In the genomic region with DNA sequence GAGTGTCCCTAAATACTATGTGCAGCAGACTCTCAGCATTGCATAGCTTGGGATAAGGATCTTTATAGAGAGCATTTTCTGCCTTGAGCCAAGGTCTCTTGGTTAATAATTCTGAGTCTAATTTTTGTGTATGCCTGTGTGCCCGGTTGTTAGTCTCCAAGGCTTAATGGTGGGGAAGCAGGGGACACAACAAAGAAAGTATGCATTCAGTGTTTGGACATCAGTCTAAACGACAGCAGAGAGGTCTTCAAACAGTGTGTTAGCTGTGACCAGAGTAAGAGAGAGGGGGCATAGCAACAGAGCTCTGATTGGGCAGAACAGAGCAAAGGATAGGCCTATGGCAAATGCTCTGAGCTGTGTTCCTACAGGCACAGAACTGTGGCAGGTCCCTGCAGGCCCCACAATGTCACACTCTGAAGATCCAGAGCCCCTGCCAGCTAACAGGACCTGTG, we compare ENCODE assay signal across 10 mouse cellular contexts.
DNase-seq lines count a peak whose midpoint lies in the region; ATAC-seq lines count a peak whose summit lies in the region.
"Had no signal": no experiment of that assay in that cellular context is flagged by ENCODE, and none has a peak within 500 bp of the region (broad histone marks: within the 10 kb centered on the region; RNA-seq: fewer than 3 reads in every experiment).

No protein-coding gene starts in this region.

- no peak overlapping the region for H3K4me3 ChIP-seq in heart, embryonic 15.5 days
- no peak overlapping the region for H3K4me3 ChIP-seq in embryonic facial prominence, embryonic 12.5 days
- H3K4me3 ChIP-seq in hindbrain, embryonic 16.5 days (ENCODE audit: low read length): no peak overlapping the region
- no peak overlapping the region for H3K4me3 ChIP-seq in midbrain, embryonic 13.5 days (replicated peaks)
- H3K4me3 ChIP-seq: intestine, embryonic 15.5 days; megakaryocyte, embryonic 14.5 days had no signal

- no peaks in the 10 kb centered on the region for H3K36me3 ChIP-seq in heart, embryonic 15.5 days
- H3K36me3 ChIP-seq in embryonic facial prominence, embryonic 12.5 days: no peaks in the 10 kb centered on the region
- H3K36me3 ChIP-seq in hindbrain, embryonic 16.5 days (ENCODE audit: control insufficient read depth, insufficient read depth, low read length): no peaks in the 10 kb centered on the region
- H3K36me3 ChIP-seq in midbrain, embryonic 13.5 days: no peaks in the 10 kb centered on the region
- H3K36me3 ChIP-seq: intestine, embryonic 15.5 days had no signal

- 55% methylated on average over 2 of the region's 2 CpGs for WGBS in heart, embryonic 15.5 days
- 41% methylated on average over 2 of the region's 2 CpGs for WGBS in embryonic facial prominence, embryonic 12.5 days
- 31% methylated on average over 2 of the region's 2 CpGs for WGBS in hindbrain, embryonic 16.5 days
- 45% methylated on average over 2 of the region's 2 CpGs for WGBS in midbrain, embryonic 13.5 days

- no peak overlapping the region for H3K9ac ChIP-seq in heart, embryonic 15.5 days
- no peak overlapping the region for H3K9ac ChIP-seq in embryonic facial prominence, embryonic 12.5 days
- H3K9ac ChIP-seq in hindbrain, embryonic 16.5 days (ENCODE audit: low read depth, low read length): no peak overlapping the region
- no peak overlapping the region for H3K9ac ChIP-seq in midbrain, embryonic 13.5 days (replicated peaks)
- H3K9ac ChIP-seq: intestine, embryonic 15.5 days had no signal

- peak; percentile 67 for ATAC-seq in heart, embryonic 15.5 days (replicated peaks; ENCODE audit: insufficient number of reproducible peaks, insufficient read depth, low FRiP score, low read depth)
- ATAC-seq in embryonic facial prominence, embryonic 12.5 days (ENCODE audit: insufficient number of reproducible peaks, insufficient read depth, low FRiP score, low TSS enrichment): peak; percentile 79; the same call in 1 of the 2 replicates
- peak; percentile 99 for ATAC-seq in hindbrain, embryonic 16.5 days
- peak; percentile 94 for ATAC-seq in midbrain, embryonic 13.5 days
- ATAC-seq: intestine, embryonic 15.5 days had no signal

- H3K27me3 ChIP-seq in heart, embryonic 15.5 days: no peaks in the 10 kb centered on the region
- H3K27me3 ChIP-seq in embryonic facial prominence, embryonic 12.5 days: no peaks in the 10 kb centered on the region
- H3K27me3 ChIP-seq in hindbrain, embryonic 16.5 days (replicated peaks; ENCODE audit: control insufficient read depth, insufficient read depth, low read length): no peaks in the 10 kb centered on the region
- no peaks in the 10 kb centered on the region for H3K27me3 ChIP-seq in midbrain, embryonic 13.5 days
- H3K27me3 ChIP-seq: intestine, embryonic 15.5 days; megakaryocyte, embryonic 14.5 days had no signal

- no peak overlapping the region for H3K4me2 ChIP-seq in heart, embryonic 15.5 days
- H3K4me2 ChIP-seq in embryonic facial prominence, embryonic 12.5 days (replicated peaks): no peak overlapping the region
- no peak overlapping the region for H3K4me2 ChIP-seq in hindbrain, embryonic 16.5 days (ENCODE audit: low read length)
- no peak overlapping the region for H3K4me2 ChIP-seq in midbrain, embryonic 13.5 days (replicated peaks)
- H3K4me2 ChIP-seq: intestine, embryonic 15.5 days had no signal

- no peak for DNase-seq in heart, adult 8-10 months (ENCODE audit: low spot score)
- no peak for DNase-seq in cerebellum, adult 11-12 months
- no peak for DNase-seq in B cell, adult 2 months
- DNase-seq in spleen, postnatal 36 days (ENCODE audit: low spot score in 2 of 2): no peak

- peaks cover 3% of the 10 kb centered on the region; the same call in 1 of the 2 replicates for H3K4me1 ChIP-seq in heart, embryonic 15.5 days (replicated peaks)
- peaks cover 6% of the 10 kb centered on the region; the same call in 1 of the 2 replicates for H3K4me1 ChIP-seq in embryonic facial prominence, embryonic 12.5 days
- no peaks in the 10 kb centered on the region for H3K4me1 ChIP-seq in hindbrain, embryonic 16.5 days (ENCODE audit: control insufficient read depth, insufficient read depth, low read depth, low read length)
- H3K4me1 ChIP-seq in midbrain, embryonic 13.5 days (replicated peaks): 0 out of 2 replicates have a peak, but pooled peaks cover 7% of the 10 kb centered on the region
- H3K4me1 ChIP-seq: intestine, embryonic 15.5 days; megakaryocyte, embryonic 14.5 days had no signal

- no peak overlapping the region for H3K27ac ChIP-seq in heart, embryonic 15.5 days
- H3K27ac ChIP-seq in embryonic facial prominence, embryonic 12.5 days: 0 out of 2 replicates have a peak overlapping the region, but pooled peaks have one; percentile 60
- peak overlapping the region; percentile 42 for H3K27ac ChIP-seq in hindbrain, embryonic 16.5 days (ENCODE audit: low read depth, low read length)
- H3K27ac ChIP-seq in midbrain, embryonic 13.5 days: no peak overlapping the region
- H3K27ac ChIP-seq: intestine, embryonic 15.5 days had no signal

- no peaks in the 10 kb centered on the region for H3K9me3 ChIP-seq in heart, embryonic 15.5 days (replicated peaks)
- no peaks in the 10 kb centered on the region for H3K9me3 ChIP-seq in embryonic facial prominence, embryonic 12.5 days
- no peaks in the 10 kb centered on the region for H3K9me3 ChIP-seq in hindbrain, embryonic 16.5 days (ENCODE audit: control insufficient read depth, low read length)
- no peaks in the 10 kb centered on the region for H3K9me3 ChIP-seq in midbrain, embryonic 13.5 days
- H3K9me3 ChIP-seq: intestine, embryonic 15.5 days had no signal

Comparison
In these comparisons a context has a peak if more than half of its experiments do, and no peak if none do; other contexts are left out.
1. H3K27ac ChIP-seq: peak in embryonic facial prominence, embryonic 12.5 days (single experiment) and hindbrain, embryonic 16.5 days (single experiment); none in heart, embryonic 15.5 days (single experiment) and midbrain, embryonic 13.5 days (single experiment).
2. Peak in every context shown above with its lines, with median percentiles within 50 percentile points of each other: ATAC-seq.